ENCODE assay signal across 10 mouse cellular contexts in genomic region chr4:33640576-33641255, GRCm38 (mm10).
DNase-seq lines count a peak whose midpoint lies in the region; ATAC-seq and TF ChIP-seq lines count a peak whose summit lies in the region.
"Had no signal": no experiment of that assay in that cellular context is flagged by ENCODE, and none has a peak within 500 bp of the region (broad histone marks: within the 10 kb centered on the region; RNA-seq: fewer than 3 reads in every experiment).

No protein-coding gene starts in this region.

- H3K4me3 ChIP-seq in forebrain, embryonic 16.5 days (replicated peaks; ENCODE audit: low read length), result no peak overlapping the region
- no peak overlapping the region for H3K4me3 ChIP-seq in forebrain, embryonic 14.5 days (ENCODE audit: low read depth, low read length)
- no peak overlapping the region for H3K4me3 ChIP-seq in CH12.LX (replicated peaks in 1 of 3; ENCODE audit: low read depth in 2 of 3, low read length in 2 of 3, poor library complexity in 1 of 3)
- no peak overlapping the region for H3K4me3 ChIP-seq in hindbrain, embryonic 15.5 days
- no peak overlapping the region for H3K4me3 ChIP-seq in left cerebral cortex, adult 2 months

- H3K9me3 ChIP-seq in forebrain, embryonic 16.5 days (ENCODE audit: control insufficient read depth, low read length), result no peaks in the 10 kb centered on the region
- no peaks in the 10 kb centered on the region for H3K9me3 ChIP-seq in forebrain, embryonic 14.5 days (replicated peaks; ENCODE audit: control insufficient read depth, low read length)
- H3K9me3 ChIP-seq in CH12.LX (replicated peaks; ENCODE audit: low read length), result no peaks in the 10 kb centered on the region
- no peaks in the 10 kb centered on the region for H3K9me3 ChIP-seq in hindbrain, embryonic 15.5 days

- no peak overlapping the region for H3K4me2 ChIP-seq in forebrain, embryonic 16.5 days (ENCODE audit: low read length)
- H3K4me2 ChIP-seq in forebrain, embryonic 14.5 days (ENCODE audit: low read length), result no peak overlapping the region
- 0 out of 2 replicates have a peak overlapping the region, but pooled peaks have one; percentile 12 for H3K4me2 ChIP-seq in CH12.LX (ENCODE audit: insufficient read depth, low read depth, poor library complexity, severe bottlenecking)
- H3K4me2 ChIP-seq in hindbrain, embryonic 15.5 days, result no peak overlapping the region

- no peak for TF ChIP-seq RAD21 in CH12.LX (IDR thresholded peaks at IDR 0.05; ENCODE audit: low read depth, low read length)

- H3K9ac ChIP-seq in forebrain, embryonic 16.5 days (replicated peaks; ENCODE audit: low read depth, low read length), result no peak overlapping the region
- H3K9ac ChIP-seq in forebrain, embryonic 14.5 days (ENCODE audit: low read length), result no peak overlapping the region
- H3K9ac ChIP-seq in CH12.LX (ENCODE audit: insufficient read depth, low read depth), result no peak overlapping the region
- no peak overlapping the region for H3K9ac ChIP-seq in hindbrain, embryonic 15.5 days

- no peaks in the 10 kb centered on the region for H3K27me3 ChIP-seq in forebrain, embryonic 16.5 days (replicated peaks; ENCODE audit: control insufficient read depth, insufficient read depth, low read length)
- H3K27me3 ChIP-seq in forebrain, embryonic 14.5 days (replicated peaks; ENCODE audit: control insufficient read depth, insufficient read depth, low read length), result no peaks in the 10 kb centered on the region
- no peaks in the 10 kb centered on the region for H3K27me3 ChIP-seq in CH12.LX (replicated peaks)
- H3K27me3 ChIP-seq in hindbrain, embryonic 15.5 days, result no peaks in the 10 kb centered on the region

- peak; percentile 70 for TF ChIP-seq EP300 in CH12.LX (IDR thresholded peaks at IDR 0.05; ENCODE audit: low read length)

- TF ChIP-seq POLR2A in CH12.LX (IDR thresholded peaks at IDR 0.05; ENCODE audit: low read depth, low read length), result no peak

- H3K36me3 ChIP-seq in forebrain, embryonic 16.5 days (ENCODE audit: control insufficient read depth, insufficient read depth), result no peaks in the 10 kb centered on the region
- no peaks in the 10 kb centered on the region for H3K36me3 ChIP-seq in forebrain, embryonic 14.5 days (ENCODE audit: control insufficient read depth, insufficient read depth, low read length)
- no peaks in the 10 kb centered on the region for H3K36me3 ChIP-seq in CH12.LX (replicated peaks in 1 of 2; ENCODE audit: control insufficient read depth in 1 of 2, insufficient read depth in 1 of 2, low read length in 1 of 2)
- H3K36me3 ChIP-seq in hindbrain, embryonic 15.5 days, result no peaks in the 10 kb centered on the region

- in situ Hi-C loops in CH12.LX (cut with MboI; ENCODE audit: low pct_ligation_motif_present, low pct_unique_long_range_greater_than_20kb, low sequenced_read_pairs), result no loop called here

- no peak overlapping the region for H3K27ac ChIP-seq in forebrain, embryonic 16.5 days (ENCODE audit: low read length)
- H3K27ac ChIP-seq in forebrain, embryonic 14.5 days (ENCODE audit: low read depth, low read length), result no peak overlapping the region
- H3K27ac ChIP-seq in CH12.LX (ENCODE audit: insufficient read depth, low read depth), result no peak overlapping the region
- no peak overlapping the region for H3K27ac ChIP-seq in hindbrain, embryonic 15.5 days (replicated peaks)
- H3K27ac ChIP-seq in left cerebral cortex, adult 2 months, result no peak overlapping the region

- no peak for TF ChIP-seq CTCF in CH12.LX (conservative IDR thresholded peaks at IDR 0.05 in 1 of 2, IDR thresholded peaks at IDR 0.05 in 1 of 2; ENCODE audit: low read depth in 2 of 2, low read length in 2 of 2)
- no peak for TF ChIP-seq CTCF in left cerebral cortex, adult 2 months (IDR thresholded peaks at IDR 0.05)

- dilution Hi-C loops in CH12.LX (cut with MboI; ENCODE audit: extremely low pct_ligation_motif_present, extremely low pct_unique_long_range_greater_than_20kb, low sequenced_read_pairs), result no loop called here

- no peak for DNase-seq in forebrain, embryonic 14.5 days (ENCODE audit: low spot score)
- DNase-seq in CH12.LX (ENCODE audit: extremely low read depth), result peak; percentile 82
- DNase-seq in cerebellum, adult 9-10 months, result peak; percentile 84
- no peak for DNase-seq in left cerebral cortex, adult 2 months (ENCODE audit: extremely low spot score in 1 of 2, low spot score in 2 of 2)
- no peak for DNase-seq in layer of hippocampus, adult 11-12 months (ENCODE audit: low spot score)
- DNase-seq in heart, postnatal 25 days (ENCODE audit: low spot score), result no peak
- DNase-seq: B cell, adult 2 months; lung, postnatal 10 days had no signal

- ATAC-seq in forebrain, embryonic 16.5 days, result peak; percentile 37
- no peak for ATAC-seq in forebrain, embryonic 14.5 days
- peak; percentile 58; the same call in 1 of the 2 replicates for ATAC-seq in hindbrain, embryonic 15.5 days (ENCODE audit: low FRiP score, low read depth)

- WGBS in forebrain, embryonic 16.5 days, result 61% methylated on average over 11 of the region's 11 CpGs
- WGBS in forebrain, embryonic 14.5 days, result 69% methylated on average over 11 of the region's 11 CpGs
- 65% methylated on average over 11 of the region's 11 CpGs for WGBS in hindbrain, embryonic 15.5 days

- intact Hi-C loops in left cerebral cortex, adult 2 months (cut with DNase I), result loop anchor here (5.0 kb wide), 1 partner anchor 592 kb away; no protein-coding TSS in a partner anchor
- intact Hi-C loops in heart, postnatal 25 days (cut with DNase I), result no loop called here

- 0 out of 2 replicates have a peak, but pooled peaks cover 6% of the 10 kb centered on the region for H3K4me1 ChIP-seq in forebrain, embryonic 16.5 days (replicated peaks; ENCODE audit: control insufficient read depth, insufficient read depth, low read length)
- no peaks in the 10 kb centered on the region for H3K4me1 ChIP-seq in forebrain, embryonic 14.5 days (ENCODE audit: control insufficient read depth, insufficient read depth, low read length)
- H3K4me1 ChIP-seq in CH12.LX (ENCODE audit: control insufficient read depth in 1 of 2, insufficient read depth in 2 of 2), result peaks cover 8 to 31% of the 10 kb centered on the region in 2 experiments
- peaks cover 15% of the 10 kb centered on the region; the same call in 1 of the 2 replicates for H3K4me1 ChIP-seq in hindbrain, embryonic 15.5 days (replicated peaks)

- no peaks in the 10 kb centered on the region for H3K79me2 ChIP-seq in CH12.LX (replicated peaks; ENCODE audit: control insufficient read depth, extremely low read depth, insufficient read depth, poor library complexity, severe bottlenecking)

TF ChIP-seq in CH12.LX, 34 proteins besides CTCF, POLR2A, EP300 and RAD21:
- TF ChIP-seq MEF2A (IDR thresholded peaks at IDR 0.05; ENCODE audit: borderline replicate concordance, low read depth, low read length), result peak; percentile 78
- no peak for TF ChIP-seq ZC3H11A (IDR thresholded peaks at IDR 0.05; ENCODE audit: low read depth, low read length)
- TF ChIP-seq ZNF384 (IDR thresholded peaks at IDR 0.05; ENCODE audit: low read depth, low read length), result peak; percentile 90
- 0 out of 2 replicates have a peak, but pooled peaks have one; percentile 41 for TF ChIP-seq ETS1 (conservative IDR thresholded peaks at IDR 0.05; ENCODE audit: low read depth, low read length)

Comparison
In these comparisons a context has a peak if more than half of its experiments do, and no peak if none do; other contexts are left out.
1. DNase-seq: peak in CH12.LX (single experiment) and cerebellum, adult 9-10 months (single experiment); none in forebrain, embryonic 14.5 days (single experiment), left cerebral cortex, adult 2 months (0 of 2), layer of hippocampus, adult 11-12 months (single experiment) and heart, postnatal 25 days (single experiment).